Mouse (Mus musculus) liver, embryonic 11.5 days (tissue): ENCODE measurements around the gene Etfbkmt. TPM values are rescaled to one million over a fixed set of nuclear protein-coding genes. Genes with fewer than 3 reads are reported as not detected.

Source experiments
- ATAC-seq: fragments of 200-750 bp; cut with Nextera tagmentation; replicated peaks from 2 replicates; pipeline ENCODE4 v1.8.0; 2017; ENCODE audit warnings: moderate number of reproducible peaks, mild to moderate bottlenecking, moderate TSS enrichment, moderate library complexity; ENCODE audit not compliant: low FRiP score
- DNase-seq: peaks from one replicate; pipeline ENCODE4 v3.0.0-alpha.2; 2017; ENCODE audit warnings: low spot score
- H3K27ac ChIP-seq: fragments of 300-500 bp; sonication (generic); 2 replicates; pipeline ENCODE4 v1.5.1; 2014; ENCODE audit warnings: mild to moderate bottlenecking, low read depth, low read length, control low read depth
- H3K27me3 ChIP-seq: fragments of 300-500 bp; sonication (generic); replicated peaks from 2 replicates; pipeline ENCODE4 v1.6.1; 2014; ENCODE audit warnings: low read length, mixed read lengths; ENCODE audit not compliant: control insufficient read depth, insufficient read depth
- H3K36me3 ChIP-seq: fragments of 300-500 bp; sonication (generic); 2 replicates; pipeline ENCODE4 v1.6.1; 2014; ENCODE audit warnings: mild to moderate bottlenecking, low read length, moderate library complexity, mixed read lengths; ENCODE audit not compliant: control insufficient read depth, insufficient read depth
- H3K4me1 ChIP-seq: fragments of 300-500 bp; sonication (generic); replicated peaks from 2 replicates; pipeline ENCODE4 v1.6.1; 2014; ENCODE audit warnings: low read length, mixed read lengths; ENCODE audit not compliant: control insufficient read depth, insufficient read depth
- H3K4me2 ChIP-seq: fragments of 300-500 bp; sonication (generic); 2 replicates; pipeline ENCODE4 v1.6.1; 2014; ENCODE audit warnings: mild to moderate bottlenecking, control low read depth, moderate library complexity
- H3K4me3 ChIP-seq: fragments of 300-500 bp; sonication (generic); 2 replicates; pipeline ENCODE4 v1.5.1; 2014; ENCODE audit warnings: low read depth, low read length, control low read depth
- H3K9ac ChIP-seq: fragments of 300-500 bp; sonication (generic); 2 replicates; pipeline ENCODE4 v1.6.1; 2014; ENCODE audit warnings: low read depth, low read length, control low read depth
- H3K9me3 ChIP-seq: fragments of 300-500 bp; sonication (generic); 2 replicates; pipeline ENCODE4 v1.6.1; 2016; ENCODE audit warnings: low read length, inconsistent platforms, mixed read lengths; ENCODE audit not compliant: control insufficient read depth
- WGBS: fragments of 180-500 bp; shearing (Covaris S2); extraction: QIAGEN DNeasy Blood & Tissue Kit; methylation state at CpG from one replicate; pipeline ENCODE4 v1.1.7; 2014; 5-methylcytosine and 5-hydroxymethylcytosine counted together
- polyA plus RNA-seq: library from polyadenylated mRNA; unstranded; fragments of >200 nt; fragmentation: Nextera tagmentation; extraction: Ambion mirVana; gene quantifications from 2 replicates; pipeline ENCODE4 v1.2.1, GENCODE M21; 2014

Gene Etfbkmt
- polyA plus RNA-seq, 1 experiment from 2014 or later, result 14.9 TPM

- H3K27ac ChIP-seq, result peak overlapping the region; percentile 91
- 3% methylated on average over 52 of the region's 52 CpGs for WGBS
- peak overlapping the region; percentile 78 for H3K4me3 ChIP-seq
- no peaks in the 10 kb centered on the region for H3K36me3 ChIP-seq
- peak; percentile 63 for DNase-seq
- peak overlapping the region; percentile 74 for H3K4me2 ChIP-seq
- peaks cover 21% of the 10 kb centered on the region for H3K27me3 ChIP-seq
- peak overlapping the region; percentile 75 for H3K9ac ChIP-seq
- ATAC-seq, result peak; percentile 45
- no peaks in the 10 kb centered on the region for H3K4me1 ChIP-seq
- H3K9me3 ChIP-seq, result no peaks in the 10 kb centered on the region
Observed at GRCm38 (mm10) chr6:149100174-149101075, 39.2 kb upstream of the Etfbkmt start.

DNA sequence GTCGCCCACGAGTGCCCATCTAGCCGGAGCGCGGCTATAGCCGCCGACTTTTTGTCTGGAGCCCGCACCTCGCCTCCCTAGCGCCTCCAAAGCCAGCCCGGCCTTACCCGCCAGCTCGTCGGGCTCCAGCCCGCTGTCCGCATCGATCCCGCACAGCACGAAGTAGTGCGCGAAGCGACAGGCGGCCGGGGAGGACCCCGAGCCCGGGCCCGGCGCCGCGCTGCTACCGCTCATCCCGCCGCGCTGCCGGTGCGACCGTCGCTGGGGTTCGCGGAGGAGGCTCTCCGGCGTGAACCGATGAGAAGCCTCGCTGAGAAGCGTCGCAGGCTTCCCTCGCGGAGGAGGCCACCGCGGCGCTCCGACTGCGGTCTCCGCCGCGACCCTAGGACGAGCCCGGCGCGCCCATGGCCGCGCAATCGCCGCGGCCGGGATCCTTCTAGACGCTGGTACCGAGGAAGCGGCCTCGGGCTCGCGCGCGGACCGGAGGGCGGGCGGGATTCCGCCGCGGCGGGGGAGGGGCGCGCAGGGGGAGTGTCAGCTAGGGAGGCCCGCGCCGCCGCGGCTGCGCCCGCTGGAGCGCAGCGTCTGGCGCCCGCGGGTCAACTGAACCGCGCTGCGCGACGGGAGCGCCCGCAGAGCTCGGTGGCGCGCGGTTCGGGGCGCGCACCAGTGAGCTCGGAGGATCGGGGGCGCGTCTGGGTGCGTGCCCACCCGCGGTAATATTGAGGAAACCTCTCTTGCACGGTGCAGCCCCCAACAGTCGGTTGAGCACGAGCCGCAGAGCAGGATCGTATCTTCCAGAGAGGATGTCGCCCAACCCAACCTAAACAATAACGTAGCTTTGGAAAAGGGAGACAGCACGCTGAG lies 38.3 kb upstream of the Etfbkmt start, which contains the start of gene Dennd5b:
Gene Dennd5b (minus strand): TSS at position 605 of the 867 bp plus-strand sequence.
- peak; percentile 75 for DNase-seq
- Histone ChIP-seq H3K9ac (peak within 1 kb of the TSS; percentile 75), H3K4me1 (no peaks in the 10 kb centered on the region), H3K9me3 (no peaks in the 10 kb centered on the region), H3K4me3 (peak within 1 kb of the TSS; percentile 78), H3K36me3 (no peaks in the 10 kb centered on the region), H3K27me3 (peaks cover 21% of the 10 kb centered on the region), H3K4me2 (peak within 1 kb of the TSS; percentile 74), H3K27ac (peak within 1 kb of the TSS; percentile 91)
- ATAC-seq, result peak; percentile 81
- WGBS, result under 1% methylated on average over 122 of the region's 124 CpGs

DNA sequence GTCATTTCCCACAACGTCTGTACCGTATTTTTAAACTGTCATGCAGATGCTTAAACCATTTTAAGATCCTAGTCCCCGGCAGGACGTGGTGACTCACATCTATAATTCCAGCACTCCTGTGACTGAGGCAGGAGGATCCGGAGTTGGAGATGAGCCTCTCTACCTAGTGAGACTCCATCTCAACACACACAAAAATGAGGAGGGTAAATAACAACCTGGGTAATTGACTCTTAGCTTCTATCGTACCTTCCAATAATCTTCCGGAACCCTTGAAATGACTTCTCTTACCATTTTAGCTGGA lies 37.8 kb upstream of the Etfbkmt start:
- Histone ChIP-seq H3K36me3 (no peaks in the 10 kb centered on the region), H3K9ac (peak overlapping the region; percentile 75), H3K9me3 (no peaks in the 10 kb centered on the region), H3K27ac (peak overlapping the region; percentile 91; the same call in 1 of the 2 replicates), H3K27me3 (peaks cover 21% of the 10 kb centered on the region), H3K4me3 (peak overlapping the region; percentile 78), H3K4me1 (no peaks in the 10 kb centered on the region), H3K4me2 (peak overlapping the region; percentile 74)
- 10% methylated on average over 7 of the region's 7 CpGs for WGBS
- no peak for DNase-seq
- no peak for ATAC-seq

- DNase-seq (no peak), ATAC-seq (no peak)
- Histone ChIP-seq H3K27ac (no peak overlapping the region), H3K36me3 (no peaks in the 10 kb centered on the region), H3K27me3 (peaks cover 21% of the 10 kb centered on the region), H3K4me3 (no peak overlapping the region), H3K9ac (no peak overlapping the region), H3K4me1 (no peaks in the 10 kb centered on the region), H3K4me2 (no peak overlapping the region), H3K9me3 (no peaks in the 10 kb centered on the region)
- WGBS, result 96% methylated on average over 1 of the region's 1 CpGs
Observed at GRCm38 (mm10) chr6:149103451-149103850, 36.2 kb upstream of the Etfbkmt start.

DNA sequence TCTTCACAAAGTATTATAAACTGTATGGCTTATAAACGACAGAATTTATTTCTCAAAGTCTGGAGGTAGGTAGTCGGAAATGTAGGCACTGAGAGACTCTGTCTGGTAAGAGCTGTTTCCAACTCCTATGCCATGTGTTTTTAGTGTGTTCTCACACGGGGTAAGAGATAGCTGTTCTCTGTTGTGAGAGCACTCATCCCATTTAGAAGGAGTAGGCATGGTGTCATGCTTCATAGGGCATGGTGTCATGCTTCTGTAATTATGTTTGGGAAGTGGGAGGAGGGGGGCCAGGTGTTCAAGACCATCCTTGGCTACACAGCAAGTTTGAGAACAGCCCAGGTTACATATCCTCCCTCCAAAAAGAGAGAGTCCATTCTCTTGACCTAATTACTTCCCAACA lies 32.0 kb upstream of the Etfbkmt start:
- no peaks in the 10 kb centered on the region for H3K36me3 ChIP-seq
- ATAC-seq, result no peak
- H3K27me3 ChIP-seq, result no peaks in the 10 kb centered on the region; the same call in 1 of the 2 replicates
- no peaks in the 10 kb centered on the region for H3K4me1 ChIP-seq
- no peak overlapping the region for H3K4me2 ChIP-seq
- no peak for DNase-seq
- WGBS, result 70% methylated on average over 3 of the region's 3 CpGs
- no peak overlapping the region for H3K9ac ChIP-seq
- H3K9me3 ChIP-seq, result no peaks in the 10 kb centered on the region
- no peak overlapping the region for H3K27ac ChIP-seq
- no peak overlapping the region for H3K4me3 ChIP-seq

GRCm38 (mm10) chr6:149108909-149109308 lies 30.7 kb upstream of the Etfbkmt start:
- DNase-seq, result no peak
- Histone ChIP-seq H3K9ac (no peak overlapping the region), H3K4me3 (no peak overlapping the region), H3K9me3 (no peaks in the 10 kb centered on the region), H3K27ac (no peak overlapping the region), H3K27me3 (no peaks in the 10 kb centered on the region), H3K4me2 (no peak overlapping the region), H3K4me1 (no peaks in the 10 kb centered on the region), H3K36me3 (no peaks in the 10 kb centered on the region)
- ATAC-seq, result no peak
- WGBS, result 72% methylated on average over 2 of the region's 2 CpGs

GRCm38 (mm10) chr6:149116992-149117391 lies 22.7 kb upstream of the Etfbkmt start:
- no peak overlapping the region for H3K4me3 ChIP-seq
- no peak overlapping the region for H3K27ac ChIP-seq
- H3K4me2 ChIP-seq, result no peak overlapping the region
- DNase-seq (no peak), ATAC-seq (no peak)
- H3K9ac ChIP-seq, result no peak overlapping the region
- no peaks in the 10 kb centered on the region for H3K9me3 ChIP-seq
- H3K36me3 ChIP-seq, result no peaks in the 10 kb centered on the region
- H3K27me3 ChIP-seq, result no peaks in the 10 kb centered on the region
- H3K4me1 ChIP-seq, result no peaks in the 10 kb centered on the region

GRCm38 (mm10) chr6:149118935-149119334 lies 20.7 kb upstream of the Etfbkmt start:
- Histone ChIP-seq H3K4me1 (no peaks in the 10 kb centered on the region), H3K36me3 (no peaks in the 10 kb centered on the region), H3K27ac (peak overlapping the region; percentile 55), H3K4me3 (no peak overlapping the region), H3K9me3 (no peaks in the 10 kb centered on the region), H3K27me3 (no peaks in the 10 kb centered on the region), H3K9ac (no peak overlapping the region), H3K4me2 (no peak overlapping the region)
- 50% methylated on average over 2 of the region's 2 CpGs for WGBS
- DNase-seq (no peak), ATAC-seq (peak; percentile 67; the same call in 1 of the 2 replicates)
